Mouse (Mus musculus): ENCODE measurements at regions not wholly inside any gene's neighbourhood (a gene's known extent, or its start where the extent isn't known, plus 50 kb on each side); places are given as distances from the start of the nearest gene placed in this dataset.
A peak's percentile ranks its signal among the peaks of the same experiment; 100 is the strongest.

GRCm38 (mm10) chr9:30194866-30195265 is 231.9 kb upstream of the Ntm start:
- Histone ChIP-seq H3K4me1 (ENCODE audit: control insufficient read depth, insufficient read depth, low read length) (no peaks in the 10 kb centered on the region), H3K36me3 (ENCODE audit: control insufficient read depth, insufficient read depth, low read length) (no peaks in the 10 kb centered on the region), H3K9ac (ENCODE audit: low read depth, low read length) (no peak overlapping the region), H3K4me3 (no peak overlapping the region), H3K79me2 (replicated peaks; ENCODE audit: control insufficient read depth, insufficient read depth, low read length) (no peaks in the 10 kb centered on the region), H3K27ac (no peak overlapping the region), H3K27me3 (ENCODE audit: control insufficient read depth, insufficient read depth, low read length) (no peaks in the 10 kb centered on the region)
- 82% methylated on average over 3 of the region's 3 CpGs for WGBS
- intact Hi-C loops (cut with DNase I) = no loop called here
- DNase-seq = no peak
- TF ChIP-seq EP300 (IDR thresholded peaks at IDR 0.05; ENCODE audit: insufficient read depth, low read depth, low read length) = no peak
- no peak for TF ChIP-seq POLR2A (IDR thresholded peaks at IDR 0.05; ENCODE audit: insufficient read depth, low read depth, low read length)
- no peak for TF ChIP-seq CTCF (IDR thresholded peaks at IDR 0.05)

- Histone ChIP-seq H3K4me3 (no peak overlapping the region), H3K27me3 (ENCODE audit: control insufficient read depth, insufficient read depth, low read length) (no peaks in the 10 kb centered on the region), H3K9ac (ENCODE audit: low read depth, low read length) (no peak overlapping the region), H3K4me1 (ENCODE audit: control insufficient read depth, insufficient read depth, low read length) (no peaks in the 10 kb centered on the region), H3K79me2 (replicated peaks; ENCODE audit: control insufficient read depth, insufficient read depth, low read length) (no peaks in the 10 kb centered on the region), H3K36me3 (ENCODE audit: control insufficient read depth, insufficient read depth, low read length) (no peaks in the 10 kb centered on the region), H3K27ac (no peak overlapping the region)
- intact Hi-C loops (cut with DNase I) = no loop called here
- TF ChIP-seq POLR2A (IDR thresholded peaks at IDR 0.05; ENCODE audit: insufficient read depth, low read depth, low read length) = no peak
- TF ChIP-seq CTCF (IDR thresholded peaks at IDR 0.05) = no peak
- TF ChIP-seq EP300 (IDR thresholded peaks at IDR 0.05; ENCODE audit: insufficient read depth, low read depth, low read length) = no peak
- no peak for DNase-seq
- 81% methylated on average over 3 of the region's 3 CpGs for WGBS
Observed at GRCm38 (mm10) chr9:30202411-30202810, 224.5 kb upstream of the Snx19 start.

- intact Hi-C loops (cut with DNase I) = no loop called here
- H3K9ac ChIP-seq (ENCODE audit: low read depth, low read length) = no peak overlapping the region
- no peaks in the 10 kb centered on the region for H3K36me3 ChIP-seq (ENCODE audit: control insufficient read depth, insufficient read depth, low read length)
- H3K4me1 ChIP-seq (ENCODE audit: control insufficient read depth, insufficient read depth, low read length) = no peaks in the 10 kb centered on the region
- H3K27ac ChIP-seq = no peak overlapping the region
- no peak for DNase-seq
- 80% methylated on average over 4 of the region's 4 CpGs for WGBS
- no peaks in the 10 kb centered on the region for H3K79me2 ChIP-seq (replicated peaks; ENCODE audit: control insufficient read depth, insufficient read depth, low read length)
- no peaks in the 10 kb centered on the region for H3K27me3 ChIP-seq (ENCODE audit: control insufficient read depth, insufficient read depth, low read length)
- TF ChIP-seq EP300 (IDR thresholded peaks at IDR 0.05; ENCODE audit: insufficient read depth, low read depth, low read length) (no peak), POLR2A (IDR thresholded peaks at IDR 0.05; ENCODE audit: insufficient read depth, low read depth, low read length) (no peak), CTCF (IDR thresholded peaks at IDR 0.05) (no peak)
- H3K4me3 ChIP-seq = no peak overlapping the region
Observed at GRCm38 (mm10) chr9:30207631-30208030, 219.3 kb upstream of the Snx19 start.

GRCm38 (mm10) chr9:30209806-30210205 is 217.1 kb upstream of the Snx19 start:
- intact Hi-C loops (cut with DNase I) = no loop called here
- no peaks in the 10 kb centered on the region for H3K79me2 ChIP-seq (replicated peaks; ENCODE audit: control insufficient read depth, insufficient read depth, low read length)
- 63% methylated on average over 1 of the region's 1 CpGs for WGBS
- H3K27me3 ChIP-seq (ENCODE audit: control insufficient read depth, insufficient read depth, low read length) = no peaks in the 10 kb centered on the region
- no peak overlapping the region for H3K27ac ChIP-seq
- no peaks in the 10 kb centered on the region for H3K4me1 ChIP-seq (ENCODE audit: control insufficient read depth, insufficient read depth, low read length)
- H3K36me3 ChIP-seq (ENCODE audit: control insufficient read depth, insufficient read depth, low read length) = no peaks in the 10 kb centered on the region
- DNase-seq = no peak
- TF ChIP-seq POLR2A (IDR thresholded peaks at IDR 0.05; ENCODE audit: insufficient read depth, low read depth, low read length) = no peak
- TF ChIP-seq EP300 (IDR thresholded peaks at IDR 0.05; ENCODE audit: insufficient read depth, low read depth, low read length) = no peak
- TF ChIP-seq CTCF (IDR thresholded peaks at IDR 0.05) = no peak
- H3K4me3 ChIP-seq = no peak overlapping the region
- H3K9ac ChIP-seq (ENCODE audit: low read depth, low read length) = no peak overlapping the region

GRCm38 (mm10) chr9:30212471-30213075 is 214.3 kb upstream of the Snx19 start:
- Histone ChIP-seq H3K4me3 (no peak overlapping the region), H3K79me2 (replicated peaks; ENCODE audit: control insufficient read depth, insufficient read depth, low read length) (no peaks in the 10 kb centered on the region), H3K36me3 (ENCODE audit: control insufficient read depth, insufficient read depth, low read length) (no peaks in the 10 kb centered on the region), H3K9ac (ENCODE audit: low read depth, low read length) (no peak overlapping the region), H3K4me1 (ENCODE audit: control insufficient read depth, insufficient read depth, low read length) (no peaks in the 10 kb centered on the region), H3K27ac (no peak overlapping the region), H3K27me3 (ENCODE audit: control insufficient read depth, insufficient read depth, low read length) (no peaks in the 10 kb centered on the region)
- intact Hi-C loops (cut with DNase I) = no loop called here
- 64% methylated on average over 3 of the region's 3 CpGs for WGBS
- DNase-seq = no peak
- TF ChIP-seq CTCF (IDR thresholded peaks at IDR 0.05) = no peak
- TF ChIP-seq EP300 (IDR thresholded peaks at IDR 0.05; ENCODE audit: insufficient read depth, low read depth, low read length) = no peak
- TF ChIP-seq POLR2A (IDR thresholded peaks at IDR 0.05; ENCODE audit: insufficient read depth, low read depth, low read length) = no peak

DNA sequence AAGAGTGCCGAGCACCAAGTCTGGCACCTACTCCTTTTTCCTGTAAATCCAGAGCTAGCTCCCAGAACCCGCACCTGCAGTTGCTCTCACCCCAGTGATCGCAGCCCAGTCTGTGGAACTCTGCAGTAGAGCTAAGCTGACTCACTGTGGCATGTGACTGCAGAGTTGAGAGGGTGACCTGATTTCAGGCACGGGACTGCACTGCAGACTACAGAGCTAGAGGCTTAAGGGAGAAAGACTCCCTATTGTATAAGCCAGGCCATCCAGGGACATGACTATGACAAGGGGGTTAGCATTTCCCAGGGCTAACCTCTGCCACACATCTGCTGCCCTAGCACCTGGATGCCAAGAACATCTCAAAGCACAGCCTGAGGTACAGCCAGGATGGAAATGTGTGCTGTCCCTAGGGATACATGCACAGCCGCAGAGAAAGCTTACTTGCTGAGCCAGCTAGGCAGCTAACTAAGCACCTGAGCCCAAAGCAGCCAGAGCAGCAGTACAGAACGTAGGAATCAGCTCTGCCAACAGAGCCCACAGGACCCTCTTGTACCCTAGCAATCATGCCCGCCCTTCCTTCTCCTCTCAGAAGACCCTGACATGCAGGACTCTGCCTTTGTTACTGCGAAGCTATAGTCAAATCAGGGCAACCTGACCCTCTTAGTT is 192.3 kb upstream of the Snx19 start:
- TF ChIP-seq CTCF (IDR thresholded peaks at IDR 0.05) (no peak), EP300 (IDR thresholded peaks at IDR 0.05; ENCODE audit: insufficient read depth, low read depth, low read length) (0 out of 2 replicates have a peak, but pooled peaks have one; percentile 37)
- H3K27me3 ChIP-seq (ENCODE audit: control insufficient read depth, insufficient read depth, low read length) = no peaks in the 10 kb centered on the region
- no peaks in the 10 kb centered on the region for H3K4me1 ChIP-seq (ENCODE audit: control insufficient read depth, insufficient read depth, low read length)
- no peak overlapping the region; the same call in 1 of the 2 replicates for H3K27ac ChIP-seq
- H3K36me3 ChIP-seq (ENCODE audit: control insufficient read depth, insufficient read depth, low read length) = no peaks in the 10 kb centered on the region
- no peaks in the 10 kb centered on the region for H3K79me2 ChIP-seq (replicated peaks; ENCODE audit: control insufficient read depth, insufficient read depth, low read length)
- peak; percentile 21 to 51 for DNase-seq
- no peak overlapping the region for H3K4me3 ChIP-seq
- WGBS = 63% methylated on average over 8 of the region's 8 CpGs
- no peak overlapping the region for H3K9ac ChIP-seq (ENCODE audit: low read depth, low read length)
- intact Hi-C loops (cut with DNase I) = no loop called here

Measured in heart, adult 2 months (tissue).